Mouse (Mus musculus) E14TG2a.4 (cell line): ENCODE results near the gene Actl6b.
A peak's percentile ranks its signal among the peaks of the same experiment; 100 is the strongest.

ENCODE experiments used
- H3K27me3 ChIP-seq: 2 replicates; pipeline ENCODE4 v1.6.1; 2014; ENCODE audit warnings: low read length, control low read depth; ENCODE audit not compliant: insufficient read depth
- H3K36me3 ChIP-seq: 2 replicates; pipeline ENCODE4 v1.6.1; 2014; ENCODE audit warnings: low read length, control low read depth; ENCODE audit not compliant: insufficient read depth
- H3K4me1 ChIP-seq: replicated peaks from 2 replicates; pipeline ENCODE4 v1.6.1; 2014; ENCODE audit warnings: low read depth, low read length, control low read depth
- H3K4me3 ChIP-seq: replicated peaks from 2 replicates; pipeline ENCODE4 v1.5.1; 2014; ENCODE audit warnings: mild to moderate bottlenecking, low read length
- H3K9me3 ChIP-seq: 2 replicates; pipeline ENCODE4 v1.6.1; 2014; ENCODE audit warnings: low read length, control low read depth
- CTCF ChIP-seq: conservative IDR thresholded peaks from 2 replicates; pipeline ENCODE4 v1.5.1; 2014; ENCODE audit warnings: low read length
- NANOG ChIP-seq: IDR thresholded peaks from 2 replicates; pipeline ENCODE4 v1.6.1; 2014; ENCODE audit warnings: borderline replicate concordance, low read length, mixed read lengths
- POU5F1 ChIP-seq: IDR thresholded peaks from 2 replicates; pipeline ENCODE4 v1.6.1; 2014; ENCODE audit warnings: low read length, borderline replicate concordance

The Actl6b gene

DNA sequence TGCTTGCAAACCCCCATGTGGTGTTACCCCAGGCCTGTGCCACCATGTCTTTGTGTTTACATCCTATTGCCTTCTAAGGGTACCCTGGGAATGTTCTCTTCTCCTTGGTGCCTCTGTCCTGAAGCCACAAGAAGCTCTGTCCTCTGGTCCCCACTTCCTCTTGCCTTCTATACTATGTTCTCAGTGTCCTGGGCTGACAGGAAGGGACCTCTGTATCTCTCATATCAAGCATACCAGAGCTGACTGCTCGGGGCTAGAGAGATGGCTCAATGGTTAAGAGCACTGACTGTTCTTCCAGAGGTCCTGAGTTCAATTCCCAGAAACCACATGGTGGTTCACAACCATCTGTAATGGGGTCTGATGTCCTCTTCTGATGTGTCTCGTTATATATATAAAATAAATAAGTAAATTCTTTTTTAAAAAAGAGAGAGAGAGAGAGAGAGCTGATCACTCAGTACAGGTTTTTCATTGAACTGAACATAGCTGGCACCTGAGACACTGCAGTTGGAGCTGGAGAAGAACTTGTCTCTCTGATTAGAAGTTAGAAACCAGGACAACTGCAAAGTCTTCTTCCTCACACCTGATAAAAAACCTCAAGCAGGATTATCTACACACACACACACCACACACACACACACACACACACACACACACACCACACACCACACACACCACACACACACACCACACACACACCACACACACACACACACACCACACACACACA is 44.9 kb downstream of the Actl6b start:
- peaks cover 58% of the 10 kb centered on the region for H3K4me1 ChIP-seq
- H3K27me3 ChIP-seq: no peaks in the 10 kb centered on the region
- H3K4me3 ChIP-seq: peak overlapping the region; percentile 95; the same call in 1 of the 2 replicates
- TF ChIP-seq CTCF (no peak), NANOG (no peak), POU5F1 (no peak)
- H3K9me3 ChIP-seq: no peaks in the 10 kb centered on the region
- H3K36me3 ChIP-seq: peaks cover 16% of the 10 kb centered on the region

DNA sequence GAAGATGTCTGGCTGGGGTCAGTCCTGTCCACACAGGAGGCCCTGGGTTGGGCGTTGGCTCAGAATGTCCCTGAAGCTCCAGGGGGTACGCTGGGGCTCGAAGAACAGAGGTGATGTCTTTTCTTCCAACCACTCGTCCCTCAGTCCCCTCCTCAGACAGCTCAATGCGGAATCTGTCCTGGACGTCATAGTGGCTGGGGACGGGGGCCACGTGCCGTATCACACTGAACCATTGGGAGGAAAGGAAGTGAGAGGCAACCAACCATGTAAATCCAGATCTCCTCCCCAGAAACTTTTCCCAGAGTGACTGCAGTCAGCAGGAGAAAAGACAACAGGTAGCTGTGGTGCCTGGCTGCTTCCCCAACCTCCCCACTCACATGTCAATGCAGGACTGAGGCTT is 46.3 kb downstream of the Actl6b start:
- no peak for TF ChIP-seq POU5F1
- no peak for TF ChIP-seq NANOG
- no peak for TF ChIP-seq CTCF

DNA sequence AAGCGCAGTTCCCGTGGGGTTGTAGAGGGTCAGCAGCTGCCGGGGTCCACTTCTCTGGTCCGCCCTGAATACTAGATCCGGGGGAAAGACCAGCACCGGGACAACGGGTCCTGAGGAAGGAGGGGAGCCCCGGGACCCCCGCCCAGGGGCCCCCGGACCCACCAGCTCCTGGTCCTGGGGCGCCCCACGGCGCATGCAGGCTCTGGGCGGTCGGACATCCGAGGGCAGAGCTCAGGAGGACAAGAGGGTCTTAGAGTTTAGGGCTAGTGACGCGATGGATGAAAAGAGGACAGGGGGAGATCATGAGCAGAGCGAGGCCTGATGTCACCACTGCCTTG is 46.9 kb downstream of the Actl6b start:
- TF ChIP-seq CTCF (no peak), NANOG (no peak), POU5F1 (no peak)
- H3K4me1 ChIP-seq: peaks cover 64% of the 10 kb centered on the region
- H3K27me3 ChIP-seq: no peaks in the 10 kb centered on the region
- peaks cover 33% of the 10 kb centered on the region for H3K36me3 ChIP-seq
- no peaks in the 10 kb centered on the region for H3K9me3 ChIP-seq
- H3K4me3 ChIP-seq: peak overlapping the region; percentile 90

More for the DNA sequence above, 46.3 kb downstream of the Actl6b start:
- Histone ChIP-seq H3K9me3 (no peaks in the 10 kb centered on the region), H3K27me3 (no peaks in the 10 kb centered on the region), H3K36me3 (peaks cover 27% of the 10 kb centered on the region), H3K4me3 (peak overlapping the region; percentile 90), H3K4me1 (peaks cover 65% of the 10 kb centered on the region)

DNA sequence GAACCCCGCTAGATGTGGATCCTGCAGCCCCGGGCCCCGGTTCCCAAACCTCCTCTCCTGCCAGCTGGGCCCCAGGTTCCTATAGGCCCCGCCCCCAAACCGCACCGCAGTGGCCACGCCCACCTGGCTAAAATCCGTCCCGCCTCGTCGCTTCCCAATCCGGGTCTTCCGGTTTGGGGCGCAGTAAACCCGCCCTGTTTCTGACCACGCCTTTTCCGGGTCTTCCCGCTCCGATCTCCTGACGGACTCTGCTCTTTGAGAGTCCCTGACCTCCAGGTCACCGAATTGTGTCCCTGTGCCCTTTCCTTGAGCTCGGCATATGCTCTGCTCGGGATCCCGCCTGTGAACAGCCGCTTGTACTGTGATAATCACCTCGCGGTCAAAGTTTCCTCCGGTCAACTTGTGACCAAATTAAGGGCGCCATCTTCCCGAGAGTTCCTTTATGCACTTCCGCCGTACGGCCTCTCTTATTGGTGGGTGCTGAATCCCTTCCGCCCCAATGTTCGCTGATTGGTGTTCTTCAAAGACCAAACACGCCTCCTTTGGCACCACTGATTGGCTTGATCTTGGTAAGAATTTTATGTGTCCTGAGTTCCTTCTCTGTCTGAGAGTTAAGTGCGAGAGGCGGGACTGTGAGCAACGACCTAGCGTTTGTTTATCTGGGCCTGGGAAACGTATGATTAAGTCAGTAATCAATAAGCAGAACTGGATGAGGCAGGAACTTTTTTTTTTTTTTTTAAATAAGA is 47.5 kb downstream of the Actl6b start, which contains the start of gene Mospd3:
Gene Mospd3 (minus strand): TSS at position 440 of the 746 bp plus-strand sequence.
- H3K27me3 ChIP-seq: no peaks in the 10 kb centered on the region
- peaks cover 39% of the 10 kb centered on the region for H3K36me3 ChIP-seq
- peaks cover 63% of the 10 kb centered on the region for H3K4me1 ChIP-seq
- H3K4me3 ChIP-seq: peak within 1 kb of the TSS; percentile 90
- TF ChIP-seq CTCF (no peak), NANOG (no peak), POU5F1 (no peak)
- no peaks in the 10 kb centered on the region for H3K9me3 ChIP-seq

DNA sequence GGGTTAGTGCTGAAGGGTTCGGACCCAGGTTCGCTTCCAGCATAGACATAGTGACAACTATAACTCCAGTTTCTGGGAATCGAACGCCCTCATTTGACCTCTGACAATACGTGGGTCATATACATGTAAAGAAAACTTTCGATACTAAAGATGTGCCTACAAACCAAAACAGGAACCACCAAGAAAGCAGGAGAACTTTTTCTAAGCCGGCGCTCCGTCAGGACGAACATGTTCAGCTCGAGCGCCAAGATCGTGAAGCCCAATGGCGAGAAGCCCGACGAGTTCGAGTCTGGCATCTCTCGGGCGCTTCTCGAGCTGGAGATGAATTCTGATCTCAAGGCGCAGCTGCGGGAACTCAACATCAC is 48.0 kb downstream of the Actl6b start:
- H3K4me1 ChIP-seq: peaks cover 65% of the 10 kb centered on the region
- peak overlapping the region; percentile 90 for H3K4me3 ChIP-seq
- H3K9me3 ChIP-seq: no peaks in the 10 kb centered on the region
- peaks cover 44% of the 10 kb centered on the region for H3K36me3 ChIP-seq
- H3K27me3 ChIP-seq: no peaks in the 10 kb centered on the region
- TF ChIP-seq POU5F1: no peak
- TF ChIP-seq NANOG: no peak
- TF ChIP-seq CTCF: no peak

DNA sequence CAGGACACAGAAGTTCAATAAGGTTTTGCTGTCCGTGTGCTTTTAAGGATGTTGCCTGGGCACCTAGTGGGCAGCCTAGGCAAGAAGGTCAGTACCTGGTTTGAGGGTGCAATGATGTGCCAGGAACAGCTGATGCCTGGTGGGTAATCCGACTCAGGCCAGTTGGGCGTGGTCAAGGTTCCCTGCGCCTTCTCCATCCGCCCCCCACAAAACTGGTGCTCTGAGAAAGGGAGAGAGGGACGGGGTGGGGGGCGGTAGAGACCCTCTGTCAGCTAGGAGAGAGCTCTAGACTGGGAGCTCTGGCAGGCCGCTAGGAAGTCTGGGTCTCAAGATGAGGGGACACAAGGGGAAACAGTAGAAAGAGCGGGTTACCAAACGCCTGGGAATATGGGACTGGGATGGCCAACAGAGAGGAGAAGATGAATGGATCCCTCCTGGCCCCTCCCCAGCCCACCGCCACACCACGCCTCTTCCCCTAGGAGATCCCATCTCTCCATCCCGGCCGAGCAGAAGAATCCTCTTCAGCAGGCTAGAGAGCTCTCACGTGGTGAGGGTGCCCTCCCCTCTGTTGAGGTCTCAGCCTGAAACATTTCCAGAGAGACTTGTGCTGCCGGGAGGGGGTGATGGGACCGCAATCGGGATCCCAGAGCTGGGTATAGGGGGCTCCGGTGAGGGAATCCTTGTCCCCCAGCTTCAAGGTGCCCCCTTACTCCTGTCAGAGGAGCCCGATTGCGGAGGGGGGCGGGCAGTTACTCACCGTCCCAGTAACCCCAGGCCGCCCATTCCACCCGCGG is 54.7 kb downstream of the Actl6b start:
- Histone ChIP-seq H3K27me3 (no peaks in the 10 kb centered on the region), H3K4me1 (peaks cover 90% of the 10 kb centered on the region), H3K9me3 (no peaks in the 10 kb centered on the region), H3K36me3 (peaks cover 47% of the 10 kb centered on the region), H3K4me3 (peak overlapping the region; percentile 80)
- no peak for TF ChIP-seq NANOG
- TF ChIP-seq POU5F1: no peak
- no peak for TF ChIP-seq CTCF

DNA sequence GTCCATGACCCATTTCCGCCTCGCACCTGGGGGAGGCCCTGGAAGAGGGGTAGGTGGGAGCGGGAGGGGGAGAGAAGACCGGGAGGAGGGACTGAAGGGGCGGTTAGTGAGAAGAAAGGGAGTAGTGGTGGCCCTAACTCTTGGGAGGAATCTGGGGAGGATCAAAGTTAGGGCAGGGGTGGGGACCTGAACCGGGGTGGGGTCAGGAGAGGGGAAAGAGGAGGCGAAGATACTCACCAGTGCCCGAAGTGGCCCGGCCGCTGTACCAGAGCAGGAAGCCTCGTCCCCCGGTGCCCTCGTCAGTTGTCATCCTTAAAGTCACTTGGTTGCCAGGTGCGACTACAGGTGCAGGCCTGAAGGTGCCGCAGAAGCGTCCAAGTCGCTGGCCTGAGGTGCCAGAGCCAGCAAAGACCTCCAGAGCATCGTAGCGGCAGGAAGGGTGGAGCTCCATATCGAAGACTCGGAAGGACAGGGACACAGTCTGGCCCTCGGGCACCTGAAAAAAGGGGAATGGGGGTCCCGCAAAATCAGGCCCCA is 55.4 kb downstream of the Actl6b start:
- peak overlapping the region; percentile 80 for H3K4me3 ChIP-seq
- peaks cover 90% of the 10 kb centered on the region for H3K4me1 ChIP-seq
- H3K27me3 ChIP-seq: no peaks in the 10 kb centered on the region
- TF ChIP-seq POU5F1 (no peak), NANOG (no peak), CTCF (no peak)
- H3K36me3 ChIP-seq: peaks cover 41% of the 10 kb centered on the region
- H3K9me3 ChIP-seq: no peaks in the 10 kb centered on the region

DNA sequence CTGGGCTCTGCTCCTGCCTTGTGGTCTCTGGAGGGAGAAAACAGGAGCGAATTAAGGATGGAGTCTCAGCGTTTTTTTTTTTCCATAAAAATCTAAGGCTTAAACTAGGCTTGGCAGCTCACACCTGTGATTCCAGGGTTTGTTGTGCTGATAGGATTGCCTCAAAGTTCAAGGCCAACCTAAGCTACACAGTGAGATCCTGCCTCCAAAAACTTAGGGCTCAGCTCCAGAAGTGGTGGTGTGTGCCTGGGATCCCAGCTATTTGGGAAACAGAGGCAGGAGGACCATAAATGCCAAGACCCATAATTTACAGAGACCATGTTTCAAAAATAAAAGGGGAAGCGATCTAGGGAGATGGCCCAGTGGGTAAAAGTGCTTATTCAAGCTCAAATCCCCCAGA is 56.0 kb downstream of the Actl6b start:
- Histone ChIP-seq H3K4me3 (peak overlapping the region; percentile 80), H3K4me1 (peaks cover 89% of the 10 kb centered on the region), H3K27me3 (no peaks in the 10 kb centered on the region), H3K36me3 (peaks cover 35% of the 10 kb centered on the region), H3K9me3 (no peaks in the 10 kb centered on the region)
- no peak for TF ChIP-seq NANOG
- TF ChIP-seq CTCF: no peak
- no peak for TF ChIP-seq POU5F1
